Mouse (Mus musculus): ENCODE results near the gene Unc13d.

DNA sequence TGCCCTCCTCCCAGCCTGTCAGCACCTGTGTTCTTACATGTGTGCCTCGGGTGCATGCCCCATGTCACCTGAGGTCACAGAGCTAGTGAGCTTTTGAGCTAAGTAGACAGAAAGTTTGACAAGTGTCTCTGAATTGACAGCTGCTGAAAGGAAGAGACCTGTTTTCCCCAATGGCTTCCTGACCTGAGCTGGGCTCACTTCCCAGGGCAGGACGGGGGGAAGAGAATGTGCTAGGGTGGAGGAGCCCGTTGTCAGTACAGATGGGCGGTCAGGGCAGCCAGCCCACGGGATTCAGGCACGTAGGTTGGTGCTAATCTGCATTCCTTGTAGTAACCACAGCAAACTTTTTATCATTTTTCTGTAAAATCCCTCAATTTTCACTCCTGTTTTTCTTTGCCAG, 37.2 kb downstream of the Unc13d start:
- no peak for TF ChIP-seq CTCF (conservative IDR thresholded peaks at IDR 0.05; ENCODE audit: insufficient read depth, insufficient read length, low read depth, low read length)
- TF ChIP-seq POLR2A (IDR thresholded peaks at IDR 0.05; ENCODE audit: low read depth, low read length): no peak
